Mouse (Mus musculus) liver, embryonic 15.5 days (tissue): Measurements from ENCODE around the gene Zfp637. TPM values are rescaled to one million over a fixed set of nuclear protein-coding genes. Genes with fewer than 3 reads are reported as not detected.
"Not testable (repeated sequence)": the region's sequence is repeated elsewhere in the genome, so short reads cannot be mapped to it uniquely, and the experiment has no call there.

Experiments
- ATAC-seq: fragments of 200-750 bp; cut with Nextera tagmentation; 2 replicates; pipeline ENCODE4 v1.8.0; 2017; ENCODE audit warnings: moderate number of reproducible peaks, mild to moderate bottlenecking, moderate library complexity; ENCODE audit not compliant: insufficient read depth
- H3K27ac ChIP-seq: fragments of 300-500 bp; sonication (generic); replicated peaks from 2 replicates; pipeline ENCODE4 v1.5.1; 2015; ENCODE audit warnings: mild to moderate bottlenecking, inconsistent platforms
- H3K27me3 ChIP-seq: fragments of 300-500 bp; sonication (generic); 2 replicates; pipeline ENCODE4 v1.6.1; 2015; ENCODE audit warnings: mild to moderate bottlenecking, inconsistent platforms
- H3K36me3 ChIP-seq: fragments of 300-500 bp; sonication (generic); replicated peaks from 2 replicates; pipeline ENCODE4 v1.6.1; 2015; ENCODE audit warnings: moderate library complexity, mild to moderate bottlenecking, inconsistent platforms
- H3K4me1 ChIP-seq: fragments of 300-500 bp; sonication (generic); replicated peaks from 2 replicates; pipeline ENCODE4 v1.6.1; 2015; ENCODE audit warnings: inconsistent platforms
- H3K4me2 ChIP-seq: fragments of 300-500 bp; sonication (generic); 2 replicates; pipeline ENCODE4 v1.6.1; 2015; ENCODE audit warnings: moderate library complexity, mild to moderate bottlenecking, inconsistent platforms
- H3K4me3 ChIP-seq: fragments of 300-500 bp; sonication (generic); replicated peaks from 2 replicates; pipeline ENCODE4 v1.5.1; 2015; ENCODE audit warnings: mild to moderate bottlenecking, inconsistent platforms
- H3K9ac ChIP-seq: fragments of 300-500 bp; sonication (generic); 2 replicates; pipeline ENCODE4 v1.6.1; 2015; ENCODE audit warnings: moderate library complexity, mild to moderate bottlenecking, inconsistent platforms
- H3K9me3 ChIP-seq: fragments of 300-500 bp; sonication (generic); replicated peaks from 2 replicates; pipeline ENCODE4 v1.6.1; 2016; ENCODE audit warnings: inconsistent platforms
- WGBS: fragments of 180-500 bp; shearing (Covaris S2); methylation state at CpG from one replicate; pipeline ENCODE4 v1.1.7; 2015; ENCODE audit warnings: mixed read lengths; ENCODE audit not compliant: insufficient replicate concordance; 5-methylcytosine and 5-hydroxymethylcytosine counted together
- polyA plus RNA-seq: library from polyadenylated mRNA; unstranded; fragments of >200 nt; fragmentation: Nextera tagmentation; extraction: Ambion mirVana; gene quantifications from 2 replicates; pipeline ENCODE4 v1.2.1, GENCODE M21; 2015

Zfp637 gene
- polyA plus RNA-seq, 1 experiment from 2014 or later: 31.6 TPM

DNA sequence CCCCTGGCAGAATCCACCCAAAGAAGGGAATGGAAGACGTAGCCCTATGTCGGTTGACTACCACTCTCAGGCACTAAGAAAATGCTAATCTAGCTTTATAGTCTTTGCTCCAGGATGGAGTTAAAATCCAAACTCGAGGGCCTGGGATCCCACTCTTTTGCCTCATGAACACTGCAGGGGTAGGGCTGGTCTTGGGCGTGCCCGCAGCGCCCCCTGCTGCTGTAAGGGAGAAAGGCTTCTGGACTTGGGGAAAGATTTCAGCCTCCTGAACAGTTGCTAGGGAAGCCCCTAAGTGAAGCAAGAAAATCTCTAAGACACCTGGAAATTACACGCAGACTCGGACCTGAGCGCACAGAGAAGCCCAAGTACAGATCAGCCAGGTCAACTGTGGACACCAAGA lies 12.7 kb upstream of the Zfp637 start:
- Histone ChIP-seq H3K4me2 (no peak overlapping the region), H3K36me3 (no peaks in the 10 kb centered on the region), H3K4me3 (no peak overlapping the region), H3K9me3 (no peaks in the 10 kb centered on the region), H3K27me3 (0 out of 2 replicates have a peak, but pooled peaks cover 9% of the 10 kb centered on the region), H3K27ac (no peak overlapping the region), H3K9ac (no peak overlapping the region), H3K4me1 (no peaks in the 10 kb centered on the region; the same call in 1 of the 2 replicates)
- 14% methylated on average over 9 of the region's 9 CpGs for WGBS
- ATAC-seq: no peak

DNA sequence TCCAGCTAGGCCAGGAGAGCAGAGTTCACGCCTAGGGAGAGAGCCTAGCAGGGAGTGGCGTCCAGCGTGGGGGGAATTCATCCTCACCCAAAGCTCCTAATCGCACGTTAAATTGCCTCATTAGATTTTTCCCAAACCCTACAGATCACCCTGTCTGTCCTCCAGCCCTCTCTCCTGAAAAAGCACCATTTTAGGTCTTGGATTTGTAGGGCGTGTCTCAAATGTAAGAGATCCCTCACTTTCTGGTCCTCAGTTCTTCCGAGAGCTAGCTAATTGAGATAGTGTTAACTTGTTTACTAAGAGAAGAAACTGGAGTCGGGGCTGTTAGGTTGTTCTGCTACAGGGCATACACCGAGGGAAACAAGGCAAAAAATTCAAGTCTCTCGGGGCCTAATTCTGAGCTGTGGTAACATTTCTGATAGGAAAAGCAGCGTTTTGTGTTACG lies 553 bp downstream of the Zfp637 start:
- Histone ChIP-seq H3K27ac (peak overlapping the region; percentile 93), H3K27me3 (no peaks in the 10 kb centered on the region), H3K4me2 (peak overlapping the region; percentile 95), H3K9ac (peak overlapping the region; percentile 97), H3K36me3 (peaks cover 30% of the 10 kb centered on the region), H3K4me1 (peaks cover 53% of the 10 kb centered on the region), H3K9me3 (no peaks in the 10 kb centered on the region), H3K4me3 (peak overlapping the region; percentile 97)
- 4% methylated on average over 12 of the region's 12 CpGs for WGBS
- ATAC-seq: peak; percentile 76

DNA sequence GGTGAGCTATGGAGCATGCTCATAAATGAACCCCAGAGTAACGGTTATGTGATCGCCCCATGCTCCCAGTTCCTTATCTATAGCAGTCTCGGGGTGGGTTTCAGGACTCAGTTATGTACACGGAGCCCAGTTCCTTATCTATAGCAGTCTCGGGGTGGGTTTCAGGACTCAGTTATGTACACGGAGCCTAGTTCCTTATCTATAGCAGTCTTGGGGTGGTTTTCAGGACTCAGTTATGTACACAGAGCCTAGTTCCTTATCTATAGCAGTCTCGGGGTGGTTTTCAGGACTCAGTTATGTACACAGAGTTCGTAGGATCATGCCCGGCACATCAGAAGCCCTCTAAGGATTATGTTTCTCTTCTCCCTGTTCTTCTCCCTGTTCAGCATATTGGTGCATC lies 3.6 kb downstream of the Zfp637 start:
- 14% methylated on average over 9 of the region's 9 CpGs for WGBS

DNA sequence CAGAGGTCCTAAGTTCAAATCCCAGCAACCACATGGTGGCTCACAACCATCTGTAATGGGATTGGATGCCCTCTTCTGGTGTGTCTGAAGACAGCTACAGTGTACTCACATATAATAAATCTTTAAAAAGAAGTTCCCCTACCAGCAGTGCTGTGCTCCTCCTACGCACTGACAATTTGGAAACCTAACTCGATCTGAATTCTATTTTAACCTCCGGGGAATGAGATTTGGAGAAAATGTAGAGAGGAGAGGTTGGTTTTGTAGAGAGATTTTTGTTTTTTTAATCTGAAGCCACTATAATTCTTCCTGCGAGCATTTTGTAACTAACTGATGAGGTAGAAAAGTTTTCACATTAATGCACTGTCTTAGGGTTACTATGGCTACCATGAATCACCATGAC lies 5.7 kb downstream of the Zfp637 start:
- H3K27ac ChIP-seq, ATAC-seq: not testable (repeated sequence)

More for the DNA sequence above, 3.6 kb downstream of the Zfp637 start:
- Histone ChIP-seq H3K9ac (no peak overlapping the region), H3K4me1 (peaks cover 53% of the 10 kb centered on the region), H3K4me2 (peak overlapping the region; percentile 33), H3K9me3 (no peaks in the 10 kb centered on the region), H3K27me3 (no peaks in the 10 kb centered on the region), H3K36me3 (peaks cover 34% of the 10 kb centered on the region), H3K4me3 (no peak overlapping the region), H3K27ac (peak overlapping the region; percentile 69)
- ATAC-seq: peak; percentile 11

DNA sequence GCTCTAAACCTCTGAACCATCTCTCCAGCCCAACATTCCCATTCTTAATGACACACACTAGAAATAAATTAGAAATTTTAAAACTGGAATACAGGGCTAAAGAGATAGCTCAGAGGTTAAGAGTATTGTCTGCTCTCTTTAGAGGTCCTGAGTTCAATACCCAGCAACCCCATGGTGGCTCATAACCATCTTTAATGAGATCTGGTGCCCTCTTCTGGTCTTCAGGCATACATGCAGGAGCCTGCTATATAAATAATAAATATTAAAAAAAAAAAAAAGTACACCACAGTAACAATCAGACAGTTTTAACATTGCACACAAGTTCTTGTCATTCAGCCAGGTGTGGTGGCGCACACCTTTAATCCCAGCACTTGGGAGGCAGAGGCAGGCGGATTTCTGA lies 6.8 kb downstream of the Zfp637 start:
- Histone ChIP-seq H3K4me3 (no peak overlapping the region), H3K4me1 (peaks cover 31% of the 10 kb centered on the region), H3K9ac (no peak overlapping the region), H3K4me2 (no peak overlapping the region), H3K27ac (no peak overlapping the region), H3K36me3 (peaks cover 34% of the 10 kb centered on the region), H3K27me3 (no peaks in the 10 kb centered on the region), H3K9me3 (no peaks in the 10 kb centered on the region)
- 80% methylated on average over 2 of the region's 2 CpGs for WGBS
- no peak for ATAC-seq

More for the DNA sequence above, 5.7 kb downstream of the Zfp637 start:
- H3K9ac ChIP-seq, H3K4me3 ChIP-seq, H3K4me2 ChIP-seq, H3K9me3 ChIP-seq, H3K27me3 ChIP-seq: not testable (repeated sequence)
- Histone ChIP-seq H3K36me3 (peaks cover 34% of the 10 kb centered on the region), H3K4me1 (peaks cover 41% of the 10 kb centered on the region)
- 86% methylated on average over 4 of the region's 4 CpGs for WGBS

DNA sequence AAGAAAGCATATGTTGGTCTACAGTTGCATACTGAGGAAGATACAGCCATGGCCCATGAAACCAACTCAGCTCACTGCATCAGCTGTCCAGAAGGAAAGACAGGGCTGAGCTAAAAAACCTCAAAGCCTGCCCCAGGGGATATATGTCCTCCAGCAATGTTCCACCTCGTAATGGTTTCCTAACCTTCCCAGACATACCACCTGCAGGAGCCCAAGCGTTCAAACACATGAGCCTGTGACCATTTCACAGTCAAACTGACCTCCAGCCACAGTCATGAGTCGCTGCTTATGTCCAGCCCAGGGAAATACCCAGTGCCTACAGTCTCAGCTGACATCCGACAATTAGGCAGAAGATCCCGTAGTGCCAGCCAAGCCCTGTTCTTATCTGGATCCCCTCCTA lies 7.6 kb downstream of the Zfp637 start:
- no peak for ATAC-seq
- H3K9me3 ChIP-seq: no peaks in the 10 kb centered on the region
- no peaks in the 10 kb centered on the region for H3K27me3 ChIP-seq
- H3K9ac ChIP-seq: no peak overlapping the region
- no peak overlapping the region for H3K4me2 ChIP-seq
- peaks cover 28% of the 10 kb centered on the region for H3K36me3 ChIP-seq
- H3K4me1 ChIP-seq: peaks cover 23% of the 10 kb centered on the region
- H3K4me3 ChIP-seq: no peak overlapping the region
- H3K27ac ChIP-seq: no peak overlapping the region
- 74% methylated on average over 5 of the region's 5 CpGs for WGBS

DNA sequence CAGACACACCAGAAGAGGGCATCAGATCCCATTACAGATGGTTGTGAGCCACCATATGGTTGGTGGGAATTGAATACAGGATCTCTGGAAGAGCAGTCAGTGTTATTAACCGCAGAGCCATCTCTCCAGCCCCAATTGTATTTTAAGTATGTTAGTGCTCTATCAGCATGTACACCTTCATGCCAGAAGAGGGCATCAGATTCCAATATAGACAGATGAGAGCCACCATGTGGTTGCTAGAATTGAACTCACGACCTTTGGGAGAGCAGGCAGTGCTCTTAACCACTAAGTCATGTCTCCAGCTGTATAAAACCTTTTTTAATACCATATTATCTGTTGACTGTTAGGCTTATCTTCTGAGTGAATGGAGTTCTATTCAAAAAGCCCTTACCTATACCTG lies 10.8 kb downstream of the Zfp637 start:
- no peak overlapping the region for H3K9ac ChIP-seq
- ATAC-seq: no peak
- no peak overlapping the region for H3K4me2 ChIP-seq
- WGBS: 41% methylated on average over 2 of the region's 2 CpGs
- no peaks in the 10 kb centered on the region for H3K4me1 ChIP-seq
- no peak overlapping the region for H3K27ac ChIP-seq
- H3K27me3 ChIP-seq: no peaks in the 10 kb centered on the region
- peaks cover 3% of the 10 kb centered on the region; the same call in 1 of the 2 replicates for H3K36me3 ChIP-seq
- H3K9me3 ChIP-seq: no peaks in the 10 kb centered on the region
- H3K4me3 ChIP-seq: no peak overlapping the region

DNA sequence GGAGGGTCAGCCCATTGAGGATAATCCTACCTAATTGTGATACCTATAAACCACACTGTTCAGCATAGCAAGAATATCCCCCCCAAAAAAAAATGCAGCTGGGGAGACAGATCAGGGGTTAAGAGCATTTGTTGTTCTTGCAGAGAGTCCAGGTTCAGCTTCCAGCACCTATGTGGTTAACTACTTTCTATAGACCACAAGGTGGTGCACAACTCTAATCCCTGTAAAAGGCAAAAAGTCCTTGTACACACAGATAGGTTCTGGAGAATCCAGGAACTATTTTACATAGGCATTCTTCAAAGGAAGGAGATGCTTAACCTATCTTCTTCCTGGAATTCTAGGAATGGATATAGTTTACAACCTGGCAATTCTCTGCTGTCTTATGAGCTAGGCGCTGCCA lies 17.0 kb downstream of the Zfp637 start:
- no peak overlapping the region for H3K9ac ChIP-seq

DNA sequence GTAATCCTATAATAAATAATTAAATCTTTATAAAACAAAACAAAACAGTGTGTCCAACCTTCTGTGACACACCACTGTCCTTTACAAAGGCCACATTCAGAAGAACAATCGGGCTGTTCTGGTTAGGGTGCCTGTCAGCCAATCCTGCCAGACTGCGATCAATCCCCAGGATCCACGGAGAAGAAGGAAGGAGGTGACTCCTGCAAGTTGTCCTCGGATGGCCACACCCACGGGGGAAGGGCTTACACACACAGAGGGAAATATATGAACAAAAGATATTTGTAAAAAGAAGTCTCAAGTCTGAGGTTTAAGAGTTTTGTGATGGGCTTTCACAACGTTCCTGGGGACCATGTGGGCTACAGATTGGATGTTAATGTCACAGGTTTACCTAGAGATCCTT lies 20.9 kb downstream of the Zfp637 start, which contains the start of gene Zfp239:
Gene Zfp239 (plus strand): TSS at position 253 of the 400 bp plus-strand sequence.
- Histone ChIP-seq H3K27ac (peak within 1 kb of the TSS; percentile 81), H3K4me3 (peak within 1 kb of the TSS; percentile 71), H3K9ac (peak within 1 kb of the TSS; percentile 60), H3K9me3 (no peaks in the 10 kb centered on the region), H3K4me2 (peak within 1 kb of the TSS; percentile 90), H3K4me1 (peaks cover 23% of the 10 kb centered on the region), H3K36me3 (no peaks in the 10 kb centered on the region), H3K27me3 (no peaks in the 10 kb centered on the region)
- ATAC-seq: peak; percentile 59; the same call in 1 of the 2 replicates
- 37% methylated on average over 6 of the region's 6 CpGs for WGBS

More for the DNA sequence above, 17.0 kb downstream of the Zfp637 start:
- Histone ChIP-seq H3K4me2 (no peak overlapping the region), H3K27me3 (no peaks in the 10 kb centered on the region), H3K4me1 (peaks cover 15% of the 10 kb centered on the region), H3K27ac (no peak overlapping the region), H3K9me3 (no peaks in the 10 kb centered on the region), H3K36me3 (no peaks in the 10 kb centered on the region), H3K4me3 (no peak overlapping the region)
- 74% methylated on average over 1 of the region's 1 CpGs for WGBS
- no peak for ATAC-seq

DNA sequence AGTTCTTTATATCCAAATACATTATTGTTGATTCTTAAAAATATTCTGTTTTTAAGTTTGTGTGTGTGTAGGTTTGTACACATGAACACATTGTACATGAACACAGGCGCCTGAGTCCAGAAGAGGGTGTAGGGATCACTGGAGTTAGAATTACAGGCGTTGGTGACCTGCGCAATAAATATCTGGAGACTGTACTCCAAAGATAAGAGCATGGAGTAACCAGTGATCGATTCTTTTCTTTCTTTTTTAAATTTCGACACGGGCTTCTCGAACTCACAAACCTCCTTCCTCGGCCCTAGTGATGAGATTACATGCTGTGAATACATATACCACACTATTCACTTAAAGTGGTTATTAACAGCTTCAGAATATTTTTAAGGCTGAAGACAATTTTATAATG lies 21.5 kb downstream of the Zfp637 start:
- H3K27me3 ChIP-seq: no peaks in the 10 kb centered on the region
- no peaks in the 10 kb centered on the region for H3K36me3 ChIP-seq
- H3K9ac ChIP-seq: peak overlapping the region; percentile 60
- peak overlapping the region; percentile 90 for H3K4me2 ChIP-seq
- peak overlapping the region; percentile 71 for H3K4me3 ChIP-seq
- ATAC-seq: peak; percentile 91
- H3K4me1 ChIP-seq: peaks cover 23% of the 10 kb centered on the region
- no peaks in the 10 kb centered on the region for H3K9me3 ChIP-seq
- peak overlapping the region; percentile 81 for H3K27ac ChIP-seq
- WGBS: 25% methylated on average over 8 of the region's 8 CpGs

DNA sequence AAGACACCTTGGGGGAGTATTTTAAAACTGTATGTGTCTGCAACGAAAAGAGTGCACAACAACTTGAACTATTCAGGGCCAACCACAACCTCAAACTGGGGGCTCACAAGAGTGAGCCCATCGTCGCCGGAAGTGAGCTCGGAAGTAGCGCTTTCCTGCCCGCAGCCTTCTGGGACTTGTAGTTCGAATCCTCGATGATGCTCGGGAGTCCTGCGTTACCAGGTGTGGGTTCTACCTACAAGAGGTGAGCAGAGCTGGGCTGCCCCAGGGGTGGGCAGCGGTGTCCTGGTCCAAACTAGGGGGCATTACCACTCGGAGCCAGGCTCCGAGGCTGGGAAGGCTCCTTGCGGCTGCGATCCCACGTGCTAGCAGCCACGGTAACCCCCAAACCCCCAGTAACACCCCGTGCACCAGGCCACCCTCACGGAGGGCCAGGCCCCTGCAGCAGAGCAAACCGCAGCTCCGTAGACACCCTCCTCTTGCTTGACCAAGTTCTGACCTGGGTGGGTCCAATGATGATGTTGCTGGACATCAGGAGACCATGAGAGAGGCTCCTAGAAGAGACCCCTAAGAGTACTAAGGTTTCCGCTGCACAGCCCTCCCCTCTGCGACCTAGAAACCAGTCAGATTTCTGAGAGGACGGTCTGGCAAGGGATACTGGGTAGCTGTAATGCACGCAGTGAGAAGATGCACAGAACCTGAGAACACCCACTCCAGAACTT lies 22.1 kb downstream of the Zfp637 start:
- H3K36me3 ChIP-seq: no peaks in the 10 kb centered on the region
- peak overlapping the region; percentile 71 for H3K4me3 ChIP-seq
- peak overlapping the region; percentile 60 for H3K9ac ChIP-seq
- peak; percentile 82 for ATAC-seq
- peak overlapping the region; percentile 81 for H3K27ac ChIP-seq
- no peaks in the 10 kb centered on the region for H3K9me3 ChIP-seq
- no peaks in the 10 kb centered on the region for H3K27me3 ChIP-seq
- peaks cover 23% of the 10 kb centered on the region for H3K4me1 ChIP-seq
- peak overlapping the region; percentile 90 for H3K4me2 ChIP-seq
- WGBS: 2% methylated on average over 26 of the region's 26 CpGs
